19 mouse cellular contexts compared by ENCODE assay signal in genomic region chr10:85460736-85461135, GRCm38 (mm10).
DNase-seq lines count a peak whose midpoint lies in the region; ATAC-seq and TF ChIP-seq lines count a peak whose summit lies in the region.
"Had no signal": no experiment of that assay in that cellular context is flagged by ENCODE, and none has a peak within 500 bp of the region (broad histone marks: within the 10 kb centered on the region; RNA-seq: fewer than 3 reads in every experiment).

No protein-coding gene starts in this region.

- no peaks in the 10 kb centered on the region for H3K79me2 ChIP-seq in liver, adult 2 months (ENCODE audit: control insufficient read depth, insufficient read depth, low read length)

- H3K27me3 ChIP-seq in liver, adult 2 months (ENCODE audit: control insufficient read depth, insufficient read depth, low read length), result no peaks in the 10 kb centered on the region
- H3K27me3 ChIP-seq in liver, embryonic 11.5 days (replicated peaks; ENCODE audit: control insufficient read depth, insufficient read depth, low read length), result no peaks in the 10 kb centered on the region
- no peaks in the 10 kb centered on the region for H3K27me3 ChIP-seq in midbrain, embryonic 11.5 days (ENCODE audit: control insufficient read depth, insufficient read depth, low read length)
- no peaks in the 10 kb centered on the region; the same call in 1 of the 2 replicates for H3K27me3 ChIP-seq in midbrain, embryonic 10.5 days (ENCODE audit: low read depth, poor library complexity, severe bottlenecking)
- H3K27me3 ChIP-seq: CH12.LX, Patski had no signal

- H3K36me3 ChIP-seq in liver, adult 2 months (ENCODE audit: control insufficient read depth, insufficient read depth, low read length), result no peaks in the 10 kb centered on the region
- no peaks in the 10 kb centered on the region for H3K36me3 ChIP-seq in liver, embryonic 11.5 days (ENCODE audit: control insufficient read depth, insufficient read depth, low read length)
- no peaks in the 10 kb centered on the region for H3K36me3 ChIP-seq in midbrain, embryonic 11.5 days (ENCODE audit: control insufficient read depth, insufficient read depth, low read length)
- H3K36me3 ChIP-seq in midbrain, embryonic 10.5 days, result no peaks in the 10 kb centered on the region
- H3K36me3 ChIP-seq: G1E had no signal

- H3K4me1 ChIP-seq in liver, adult 2 months (ENCODE audit: control insufficient read depth, insufficient read depth, low read length), result no peaks in the 10 kb centered on the region
- no peaks in the 10 kb centered on the region for H3K4me1 ChIP-seq in liver, embryonic 11.5 days (replicated peaks; ENCODE audit: control insufficient read depth, insufficient read depth, low read length)
- H3K4me1 ChIP-seq in midbrain, embryonic 11.5 days (ENCODE audit: control insufficient read depth, insufficient read depth, low read length), result peaks cover 2% of the 10 kb centered on the region; the same call in 1 of the 2 replicates
- H3K4me1 ChIP-seq in midbrain, embryonic 10.5 days, result peaks cover 19% of the 10 kb centered on the region

- H3K4me3 ChIP-seq in liver, adult 2 months (ENCODE audit: insufficient read depth, low read depth, low read length), result no peak overlapping the region
- H3K4me3 ChIP-seq in liver, embryonic 11.5 days (ENCODE audit: low read depth, low read length), result no peak overlapping the region
- H3K4me3 ChIP-seq in midbrain, embryonic 11.5 days (ENCODE audit: low read depth, low read length), result no peak overlapping the region
- H3K4me3 ChIP-seq in midbrain, embryonic 10.5 days, result no peak overlapping the region

- DNase-seq in liver, adult 2 months (ENCODE audit: extremely low read depth, low read depth, low spot score), result peak; percentile 55
- DNase-seq in liver, embryonic 11.5 days (ENCODE audit: low spot score), result no peak
- DNase-seq in midbrain, embryonic 11.5 days (ENCODE audit: low spot score, missing footprints), result peak; percentile 56
- no peak for DNase-seq in midbrain, embryonic 10.5 days (ENCODE audit: low spot score)
- DNase-seq: adrenal gland, adult 2 months; adrenal gland, adult 8-10 months; adrenal gland, postnatal 10 days; adrenal gland, postnatal 14 days; adrenal gland, postnatal 25 days; adrenal gland, postnatal 36 days; B cell, adult 2 months; cerebellum, adult 11 months; cerebellum, adult 11-12 months; cerebellum, adult 18-20 months had no signal

- no peak overlapping the region for H3K4me2 ChIP-seq in liver, embryonic 11.5 days
- H3K4me2 ChIP-seq in midbrain, embryonic 11.5 days, result no peak overlapping the region

- no peak for TF ChIP-seq POLR2A in liver, adult 2 months (IDR thresholded peaks at IDR 0.05; ENCODE audit: extremely low read depth, insufficient read depth, low read length)

- ATAC-seq in liver, embryonic 11.5 days (replicated peaks; ENCODE audit: low FRiP score), result no peak
- ATAC-seq in midbrain, embryonic 11.5 days (ENCODE audit: low FRiP score), result no peak
- ATAC-seq: activated CD4-positive, CD25-positive, alpha-beta regulatory T cell, adult 4 months; CD4-positive, CD25-positive, alpha-beta regulatory T cell, adult 4 months; Patski had no signal

- TF ChIP-seq CTCF in liver, adult 2 months (IDR thresholded peaks at IDR 0.05; ENCODE audit: low read depth, low read length), result no peak

- H3K9ac ChIP-seq in liver, adult 2 months (ENCODE audit: low read depth, low read length), result no peak overlapping the region
- H3K9ac ChIP-seq in liver, embryonic 11.5 days (ENCODE audit: low read depth, low read length), result no peak overlapping the region
- H3K9ac ChIP-seq in midbrain, embryonic 11.5 days (ENCODE audit: low read length), result no peak overlapping the region

- no peaks in the 10 kb centered on the region for H3K9me3 ChIP-seq in liver, embryonic 11.5 days (ENCODE audit: control insufficient read depth, low read length)
- no peaks in the 10 kb centered on the region for H3K9me3 ChIP-seq in midbrain, embryonic 11.5 days (ENCODE audit: control insufficient read depth, low read length)
- H3K9me3 ChIP-seq in midbrain, embryonic 10.5 days (replicated peaks), result no peaks in the 10 kb centered on the region

- no peak overlapping the region for H3K27ac ChIP-seq in liver, adult 2 months (replicated peaks; ENCODE audit: insufficient read depth, low read depth, low read length)
- H3K27ac ChIP-seq in liver, embryonic 11.5 days (ENCODE audit: low read depth, low read length), result no peak overlapping the region
- H3K27ac ChIP-seq in midbrain, embryonic 11.5 days (ENCODE audit: low read depth, low read length), result no peak overlapping the region
- H3K27ac ChIP-seq in midbrain, embryonic 10.5 days (replicated peaks), result no peak overlapping the region

- 75% methylated on average over 10 of the region's 10 CpGs for WGBS in liver, adult 2 months
- WGBS in liver, embryonic 11.5 days, result 89% methylated on average over 10 of the region's 10 CpGs
- 93% methylated on average over 10 of the region's 10 CpGs for WGBS in midbrain, embryonic 11.5 days
- WGBS in midbrain, embryonic 10.5 days, result 93% methylated on average over 10 of the region's 10 CpGs

Comparison
In these comparisons a context has a peak if more than half of its experiments do, and no peak if none do; other contexts are left out.
1. DNase-seq: peak in liver, adult 2 months (single experiment) and midbrain, embryonic 11.5 days (single experiment); none in liver, embryonic 11.5 days (single experiment) and midbrain, embryonic 10.5 days (single experiment).